Mouse (Mus musculus) embryonic facial prominence, embryonic 15.5 days (tissue): ENCODE measurements around the gene Sun3. TPM values are rescaled to one million over a fixed set of nuclear protein-coding genes. Genes with fewer than 3 reads are reported as not detected.

Experiments used
- ATAC-seq: fragments of 200-750 bp; cut with Nextera tagmentation; 2 replicates; pipeline ENCODE4 v1.8.0; 2017; ENCODE audit warnings: low read depth, moderate TSS enrichment; ENCODE audit not compliant: insufficient number of reproducible peaks, low FRiP score, low TSS enrichment
- H3K27ac ChIP-seq: fragments of 300-500 bp; sonication (generic); replicated peaks from 2 replicates; pipeline ENCODE4 v1.5.1; 2015; ENCODE audit warnings: mild to moderate bottlenecking, inconsistent platforms
- H3K27me3 ChIP-seq: fragments of 300-500 bp; sonication (generic); 2 replicates; pipeline ENCODE4 v1.6.1; 2015; ENCODE audit warnings: inconsistent platforms
- H3K36me3 ChIP-seq: fragments of 300-500 bp; sonication (generic); 2 replicates; pipeline ENCODE4 v1.6.1; 2015; ENCODE audit warnings: mild to moderate bottlenecking, inconsistent platforms
- H3K4me1 ChIP-seq: fragments of 300-500 bp; sonication (generic); 2 replicates; pipeline ENCODE4 v1.6.1; 2015; ENCODE audit warnings: inconsistent platforms
- H3K4me2 ChIP-seq: fragments of 300-500 bp; sonication (generic); replicated peaks from 2 replicates; pipeline ENCODE4 v1.6.1; 2015; ENCODE audit warnings: mild to moderate bottlenecking, inconsistent platforms
- H3K4me3 ChIP-seq: fragments of 300-500 bp; sonication (generic); replicated peaks from 2 replicates; pipeline ENCODE4 v1.5.1; 2015; ENCODE audit warnings: mild to moderate bottlenecking, inconsistent platforms
- H3K9ac ChIP-seq: fragments of 300-500 bp; sonication (generic); 2 replicates; pipeline ENCODE4 v1.6.1; 2015; ENCODE audit warnings: inconsistent platforms
- H3K9me3 ChIP-seq: fragments of 300-500 bp; sonication (generic); replicated peaks from 2 replicates; pipeline ENCODE4 v1.6.1; 2016; ENCODE audit warnings: inconsistent platforms
- WGBS: fragments of 180-500 bp; shearing (Covaris S2); methylation state at CpG from one replicate; pipeline ENCODE4 v1.1.7; 2015; 5-methylcytosine and 5-hydroxymethylcytosine counted together
- polyA plus RNA-seq: library from polyadenylated mRNA; unstranded; fragments of >200 nt; fragmentation: Nextera tagmentation; extraction: Ambion mirVana; gene quantifications from 2 replicates; pipeline ENCODE4 v1.2.1, GENCODE M21; 2015

Gene Sun3
- polyA plus RNA-seq, 1 experiment from 2014 or later, result 0.13 TPM

- ATAC-seq, result no peak
- Histone ChIP-seq H3K9me3 (no peaks in the 10 kb centered on the region), H3K9ac (no peak overlapping the region), H3K27ac (no peak overlapping the region), H3K4me2 (no peak overlapping the region), H3K4me1 (no peaks in the 10 kb centered on the region), H3K27me3 (no peaks in the 10 kb centered on the region), H3K36me3 (no peaks in the 10 kb centered on the region), H3K4me3 (no peak overlapping the region)
- WGBS, result 72% methylated on average over 3 of the region's 3 CpGs
Measured at GRCm38 (mm10) chr11:9025211-9025610, 23.6 kb downstream of the Sun3 start.

GRCm38 (mm10) chr11:9024782-9025181 is 24.0 kb downstream of the Sun3 start:
- 71% methylated on average over 7 of the region's 7 CpGs for WGBS
- H3K36me3 ChIP-seq, result no peaks in the 10 kb centered on the region
- no peak overlapping the region for H3K9ac ChIP-seq
- no peak overlapping the region for H3K4me3 ChIP-seq
- ATAC-seq, result no peak
- H3K4me1 ChIP-seq, result no peaks in the 10 kb centered on the region
- H3K27ac ChIP-seq, result no peak overlapping the region
- no peaks in the 10 kb centered on the region for H3K27me3 ChIP-seq
- H3K9me3 ChIP-seq, result no peaks in the 10 kb centered on the region
- no peak overlapping the region for H3K4me2 ChIP-seq

GRCm38 (mm10) chr11:9020207-9020606 is 28.6 kb downstream of the Sun3 start:
- Histone ChIP-seq H3K4me2 (no peak overlapping the region), H3K27me3 (no peaks in the 10 kb centered on the region), H3K4me1 (no peaks in the 10 kb centered on the region), H3K4me3 (no peak overlapping the region), H3K9me3 (no peaks in the 10 kb centered on the region), H3K27ac (no peak overlapping the region), H3K9ac (no peak overlapping the region), H3K36me3 (no peaks in the 10 kb centered on the region)
- WGBS, result 85% methylated on average over 5 of the region's 5 CpGs
- no peak for ATAC-seq

DNA sequence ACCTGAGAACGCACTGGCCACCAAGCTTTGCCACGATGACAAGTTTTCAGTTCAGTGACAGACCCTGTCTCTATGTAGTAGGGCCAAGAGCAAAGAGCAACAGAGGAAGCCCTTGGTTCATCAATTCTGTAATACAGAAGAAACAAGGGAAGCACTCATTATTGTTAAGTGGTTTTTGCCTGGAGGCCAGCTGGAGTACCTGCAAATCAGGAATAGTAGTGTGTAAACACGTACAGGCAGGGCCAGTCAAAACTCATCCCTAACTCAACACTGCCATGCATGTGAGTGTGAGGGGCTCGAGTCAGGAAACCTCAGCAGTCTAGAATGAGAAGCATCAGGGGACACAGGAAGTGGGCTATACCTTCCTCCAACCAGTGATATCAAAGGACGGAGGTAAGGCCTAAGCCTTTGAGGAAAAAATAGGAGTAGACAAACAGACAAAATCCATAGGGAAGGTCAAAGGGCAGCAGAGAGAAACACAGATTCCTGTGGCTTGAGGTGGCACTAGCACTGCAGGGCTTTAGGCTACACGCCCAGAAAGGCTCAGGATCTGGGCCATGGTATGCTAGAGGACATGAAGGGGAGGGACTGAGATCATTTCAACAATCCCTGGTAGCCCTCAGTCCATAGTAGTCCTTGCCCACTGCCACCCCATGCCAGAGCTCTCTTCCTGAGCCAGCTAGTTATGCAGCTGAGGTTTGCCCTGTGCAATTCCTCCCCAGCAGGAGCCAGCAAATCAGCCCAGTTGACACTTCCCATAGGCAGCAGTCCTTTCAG is 30.1 kb downstream of the Sun3 start:
- Histone ChIP-seq H3K36me3 (no peaks in the 10 kb centered on the region), H3K9ac (no peak overlapping the region), H3K27me3 (no peaks in the 10 kb centered on the region), H3K4me1 (no peaks in the 10 kb centered on the region), H3K27ac (no peak overlapping the region), H3K4me3 (no peak overlapping the region), H3K9me3 (no peaks in the 10 kb centered on the region), H3K4me2 (no peak overlapping the region)
- ATAC-seq, result no peak
- WGBS, result 62% methylated on average over 6 of the region's 6 CpGs

GRCm38 (mm10) chr11:9014740-9015139 is 34.1 kb downstream of the Sun3 start:
- no peaks in the 10 kb centered on the region for H3K9me3 ChIP-seq
- H3K36me3 ChIP-seq, result no peaks in the 10 kb centered on the region
- no peak overlapping the region for H3K9ac ChIP-seq
- H3K4me1 ChIP-seq, result peaks cover 6% of the 10 kb centered on the region
- no peaks in the 10 kb centered on the region for H3K27me3 ChIP-seq
- ATAC-seq, result no peak
- H3K4me3 ChIP-seq, result no peak overlapping the region
- H3K4me2 ChIP-seq, result no peak overlapping the region
- 73% methylated on average over 3 of the region's 3 CpGs for WGBS
- no peak overlapping the region for H3K27ac ChIP-seq

GRCm38 (mm10) chr11:9011348-9011747 is 37.4 kb downstream of the Sun3 start:
- H3K27ac ChIP-seq, result peak overlapping the region; percentile 92
- no peaks in the 10 kb centered on the region for H3K9me3 ChIP-seq
- peaks cover 11% of the 10 kb centered on the region for H3K4me1 ChIP-seq
- peak overlapping the region; percentile 72 for H3K9ac ChIP-seq
- ATAC-seq, result 0 out of 2 replicates have a peak, but pooled peaks have one; percentile 18
- H3K27me3 ChIP-seq, result no peaks in the 10 kb centered on the region
- H3K4me2 ChIP-seq, result peak overlapping the region; percentile 86
- peaks cover 8% of the 10 kb centered on the region for H3K36me3 ChIP-seq
- H3K4me3 ChIP-seq, result peak overlapping the region; percentile 79
- 2% methylated on average over 3 of the region's 3 CpGs for WGBS

DNA sequence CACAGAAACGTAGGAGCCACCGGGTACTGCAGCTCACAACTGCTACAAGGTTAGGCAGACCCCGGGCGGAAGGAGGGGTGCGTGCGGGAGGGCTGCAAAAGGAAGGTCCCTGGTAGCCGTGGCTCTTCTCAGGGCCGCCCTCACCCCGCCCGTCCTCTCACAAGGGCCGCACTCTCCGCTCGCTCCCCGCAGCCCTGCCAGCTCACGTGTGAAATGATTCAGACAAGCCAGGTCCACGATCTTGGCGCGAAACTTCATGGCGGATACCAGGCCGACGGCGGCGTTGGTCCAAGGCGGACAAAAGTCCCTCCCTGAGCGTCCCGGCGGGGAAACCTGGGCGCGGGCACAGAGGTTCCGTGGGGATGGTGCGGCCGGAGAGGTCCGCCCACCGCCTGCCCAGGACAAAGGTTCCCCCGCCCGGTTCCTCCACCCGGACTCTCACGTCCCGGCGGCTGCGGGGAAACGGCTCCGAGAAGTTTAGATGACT is 37.9 kb downstream of the Sun3 start, which contains the start of gene Hus1:
Hus1 (minus strand) TSS at position 339 of the 487 bp plus-strand sequence.
- Histone ChIP-seq H3K9me3 (no peaks in the 10 kb centered on the region), H3K4me3 (peak within 1 kb of the TSS; percentile 79), H3K4me2 (peak within 1 kb of the TSS; percentile 86), H3K9ac (peak within 1 kb of the TSS; percentile 72), H3K27ac (peak within 1 kb of the TSS; percentile 92), H3K4me1 (peaks cover 11% of the 10 kb centered on the region), H3K36me3 (peaks cover 8% of the 10 kb centered on the region), H3K27me3 (no peaks in the 10 kb centered on the region)
- peak; percentile 90 for ATAC-seq
- WGBS, result under 1% methylated on average over 43 of the region's 43 CpGs

DNA sequence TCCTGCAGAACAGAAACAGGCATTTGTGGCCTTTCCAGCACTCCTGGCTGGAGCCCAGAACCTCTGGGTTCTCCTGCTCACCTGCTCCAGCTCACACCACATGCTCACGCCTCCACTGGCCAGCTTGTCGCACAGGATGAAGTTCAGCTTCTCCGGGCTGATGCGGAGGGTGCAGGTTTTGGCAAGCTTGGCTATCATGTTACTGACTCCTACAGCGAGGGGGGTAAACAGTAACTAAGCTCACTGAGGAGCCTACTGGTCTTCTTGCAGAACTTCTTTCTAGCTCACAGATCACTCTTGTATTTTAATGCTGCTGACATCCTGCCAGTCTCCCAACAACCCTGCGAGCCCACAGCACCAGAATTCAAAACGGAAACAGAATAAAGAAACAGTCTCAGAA is 38.4 kb downstream of the Sun3 start:
- Histone ChIP-seq H3K4me1 (peaks cover 11% of the 10 kb centered on the region), H3K4me3 (peak overlapping the region; percentile 79), H3K4me2 (peak overlapping the region; percentile 86), H3K27me3 (no peaks in the 10 kb centered on the region), H3K27ac (peak overlapping the region; percentile 92), H3K9ac (peak overlapping the region; percentile 72), H3K9me3 (no peaks in the 10 kb centered on the region), H3K36me3 (peaks cover 11% of the 10 kb centered on the region)
- ATAC-seq, result peak; percentile 53; the same call in 1 of the 2 replicates
- 0% methylated on average over 7 of the region's 7 CpGs for WGBS

DNA sequence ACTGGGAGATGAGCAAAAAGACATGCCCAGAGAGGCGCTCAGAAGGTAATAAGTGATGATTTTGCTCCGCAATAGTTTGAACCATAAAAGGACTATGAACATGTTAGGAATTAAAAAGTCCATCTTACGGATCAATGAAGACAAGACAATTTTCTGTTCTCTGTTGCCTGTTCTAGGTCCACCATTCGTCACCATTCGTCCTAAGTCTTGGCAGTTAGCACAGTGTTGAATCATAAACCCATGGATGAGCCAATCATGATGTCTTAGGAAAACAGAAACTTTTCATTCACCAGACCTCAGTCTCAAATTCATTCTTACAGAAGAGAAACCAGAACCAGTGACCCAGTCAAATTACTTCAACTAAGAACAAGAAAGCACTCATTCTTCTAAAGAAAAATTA is 40.0 kb downstream of the Sun3 start:
- Histone ChIP-seq H3K27me3 (no peaks in the 10 kb centered on the region), H3K9ac (no peak overlapping the region), H3K27ac (no peak overlapping the region), H3K4me2 (no peak overlapping the region), H3K9me3 (no peaks in the 10 kb centered on the region), H3K4me3 (no peak overlapping the region), H3K4me1 (peaks cover 11% of the 10 kb centered on the region), H3K36me3 (peaks cover 28% of the 10 kb centered on the region)
- 96% methylated on average over 5 of the region's 5 CpGs for WGBS
- ATAC-seq, result no peak

DNA sequence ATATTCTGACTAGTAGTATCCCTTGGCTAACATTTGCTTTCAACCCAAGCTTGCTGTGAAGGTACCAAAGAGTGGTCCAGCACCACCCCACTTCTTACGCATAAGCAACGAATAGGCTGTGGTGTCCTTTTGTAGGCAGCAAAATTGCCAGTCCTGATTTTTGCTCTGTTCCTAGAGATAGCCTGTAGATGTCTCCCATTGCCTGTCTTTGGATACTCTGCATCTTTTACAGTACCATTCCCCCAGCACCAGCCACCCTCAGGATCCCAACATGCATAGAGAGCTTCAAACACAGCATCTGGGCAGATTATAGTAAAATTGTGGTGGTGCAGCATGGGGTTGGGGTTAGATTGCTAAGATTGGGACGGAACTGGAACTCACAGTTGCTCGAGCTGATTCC is 60.7 kb downstream of the Sun3 start:
- peaks cover 19% of the 10 kb centered on the region for H3K36me3 ChIP-seq
- WGBS, result 69% methylated on average over 4 of the region's 4 CpGs
- no peak overlapping the region for H3K27ac ChIP-seq
- no peak overlapping the region for H3K9ac ChIP-seq
- no peaks in the 10 kb centered on the region for H3K4me1 ChIP-seq
- H3K9me3 ChIP-seq, result no peaks in the 10 kb centered on the region
- peaks cover 6% of the 10 kb centered on the region; the same call in 1 of the 2 replicates for H3K27me3 ChIP-seq
- H3K4me2 ChIP-seq, result no peak overlapping the region
- H3K4me3 ChIP-seq, result no peak overlapping the region
- no peak for ATAC-seq

DNA sequence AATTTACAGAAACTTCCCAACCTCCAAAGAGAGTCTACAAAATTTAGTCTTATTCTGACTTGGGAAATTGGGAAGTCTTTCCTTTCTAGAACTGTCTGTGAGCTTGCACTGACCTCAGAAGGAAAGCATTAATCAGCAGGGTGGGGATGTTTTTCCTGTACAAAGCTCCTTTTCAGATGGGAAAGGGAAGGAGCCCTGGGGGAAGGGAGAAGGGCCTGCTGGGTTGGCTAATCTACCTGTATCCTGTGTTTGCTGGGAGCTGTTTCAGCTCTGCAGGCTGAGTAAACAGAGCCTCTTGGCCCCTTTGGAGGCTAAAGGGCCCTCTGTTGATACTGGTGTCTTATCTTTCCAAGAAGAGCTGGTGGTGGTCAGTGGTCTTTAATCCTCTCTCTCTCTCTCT is 62.7 kb downstream of the Sun3 start:
- Histone ChIP-seq H3K4me2 (no peak overlapping the region), H3K9ac (no peak overlapping the region), H3K36me3 (peaks cover 2% of the 10 kb centered on the region), H3K9me3 (no peaks in the 10 kb centered on the region), H3K27me3 (peaks cover 6% of the 10 kb centered on the region; the same call in 1 of the 2 replicates), H3K27ac (no peak overlapping the region), H3K4me3 (no peak overlapping the region), H3K4me1 (no peaks in the 10 kb centered on the region)
- no peak; the same call in 1 of the 2 replicates for ATAC-seq
